Mouse (Mus musculus): ENCODE measurements around the gene Arfgef2.

Gene Arfgef2

GRCm38 (mm10) chr2:166905711-166906522, 100.5 kb downstream of the Arfgef2 start, which contains the start of gene Cse1l:
Cse1l (plus strand) TSS chr2:166906040.
- peak; percentile 96 to 98 for DNase-seq (ENCODE audit: low spot score in 2 of 2)

- DNase-seq (ENCODE audit: low spot score in 2 of 2), result peak; percentile 40 to 42
Observed at GRCm38 (mm10) chr2:166906523-166907182, 101.3 kb downstream of the Arfgef2 start.

GRCm38 (mm10) chr2:166909729-166910128, 104.3 kb downstream of the Arfgef2 start:
- no peak for DNase-seq (ENCODE audit: low spot score in 2 of 2)

GRCm38 (mm10) chr2:166910536-166910935, 105.1 kb downstream of the Arfgef2 start:
- no peak for DNase-seq (ENCODE audit: low spot score in 2 of 2)

- DNase-seq (ENCODE audit: low spot score in 2 of 2), result no peak
Observed at GRCm38 (mm10) chr2:166923971-166924370, 118.6 kb downstream of the Arfgef2 start.

- no peak for DNase-seq (ENCODE audit: low spot score in 2 of 2)
Observed at GRCm38 (mm10) chr2:166933943-166934342, 128.6 kb downstream of the Arfgef2 start.

- no peak for DNase-seq (ENCODE audit: low spot score in 2 of 2)
Observed at GRCm38 (mm10) chr2:166934416-166934815, 129.0 kb downstream of the Arfgef2 start.

GRCm38 (mm10) chr2:166935582-166935981, 130.2 kb downstream of the Arfgef2 start:
- DNase-seq (ENCODE audit: low spot score in 2 of 2), result no peak

- no peak for DNase-seq (ENCODE audit: low spot score in 2 of 2)
Observed at GRCm38 (mm10) chr2:166936166-166936565, 130.8 kb downstream of the Arfgef2 start.

GRCm38 (mm10) chr2:166943146-166943545, 137.8 kb downstream of the Arfgef2 start:
- DNase-seq (ENCODE audit: low spot score in 2 of 2), result no peak

- DNase-seq (ENCODE audit: low spot score in 2 of 2), result no peak
Observed at GRCm38 (mm10) chr2:166944346-166944745, 139.0 kb downstream of the Arfgef2 start.

GRCm38 (mm10) chr2:166945456-166945855, 140.1 kb downstream of the Arfgef2 start:
- peak in 1 of 2 experiments; percentile 36 for DNase-seq (ENCODE audit: low spot score in 2 of 2)
